Mouse (Mus musculus) midbrain, embryonic 10.5 days (tissue): ENCODE data around the gene Cd27. TPM values are rescaled to one million over a fixed set of nuclear protein-coding genes. Genes with fewer than 3 reads are reported as not detected.

Experiments used
- DNase-seq: peaks from one replicate; pipeline ENCODE4 v3.0.0-alpha.2; 2017; ENCODE audit warnings: low spot score
- H3K27ac ChIP-seq: fragments of 300-500 bp; sonication (generic); replicated peaks from 2 replicates; pipeline ENCODE4 v1.5.1; 2016; ENCODE audit warnings: mild to moderate bottlenecking
- H3K27me3 ChIP-seq: fragments of 300-500 bp; sonication (generic); 2 replicates; pipeline ENCODE4 v1.6.1; 2016; ENCODE audit warnings: low read depth, mild to moderate bottlenecking; ENCODE audit not compliant: poor library complexity, severe bottlenecking
- H3K36me3 ChIP-seq: fragments of 300-500 bp; sonication (generic); 2 replicates; pipeline ENCODE4 v1.6.1; 2016; ENCODE audit warnings: mild to moderate bottlenecking, moderate library complexity
- H3K4me1 ChIP-seq: fragments of 300-500 bp; sonication (generic); 2 replicates; pipeline ENCODE4 v1.6.1; 2016
- H3K4me3 ChIP-seq: fragments of 300-500 bp; sonication (generic); 2 replicates; pipeline ENCODE4 v1.5.1; 2016; ENCODE audit warnings: mild to moderate bottlenecking, moderate library complexity
- H3K9me3 ChIP-seq: fragments of 300-500 bp; sonication (generic); replicated peaks from 2 replicates; pipeline ENCODE4 v1.6.1; 2016; ENCODE audit warnings: mild to moderate bottlenecking
- WGBS: fragments of 180-500 bp; shearing (Covaris S2); methylation state at CpG from one replicate; pipeline ENCODE4 v1.1.7; 2016; 5-methylcytosine and 5-hydroxymethylcytosine counted together
- polyA plus RNA-seq: library from polyadenylated mRNA; unstranded; fragments of >200 nt; fragmentation: Nextera tagmentation; extraction: Ambion mirVana; gene quantifications from 2 replicates; pipeline ENCODE4 v1.2.1, GENCODE M21; 2016

The Cd27 gene
- polyA plus RNA-seq, 1 experiment from 2014 or later: 2.2 TPM

DNA sequence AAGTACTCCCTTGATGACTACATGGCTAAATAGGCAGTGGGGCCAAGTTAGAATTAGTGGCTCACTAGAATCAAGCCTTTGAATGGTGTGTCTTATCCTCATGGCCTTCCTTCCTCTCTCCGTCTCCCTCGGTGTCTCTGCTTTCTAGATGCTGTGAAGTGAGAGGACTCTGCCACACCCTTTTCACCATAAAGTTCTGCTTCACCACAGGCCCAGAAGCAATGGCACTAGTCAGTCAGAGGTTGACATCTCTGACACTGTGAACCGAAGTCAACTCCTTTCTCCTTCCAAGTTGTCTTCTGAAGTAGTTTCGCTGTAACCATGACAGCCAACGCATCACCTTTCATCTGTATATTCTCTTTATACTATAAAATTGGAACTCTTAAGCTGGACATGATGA lies 2.7 kb upstream of the Cd27 start:
- H3K27ac ChIP-seq: no peak overlapping the region
- H3K36me3 ChIP-seq: no peaks in the 10 kb centered on the region
- no peak for DNase-seq
- WGBS: 90% methylated on average over 5 of the region's 5 CpGs
- H3K4me1 ChIP-seq: peaks cover 9% of the 10 kb centered on the region
- no peaks in the 10 kb centered on the region for H3K9me3 ChIP-seq
- H3K27me3 ChIP-seq: no peaks in the 10 kb centered on the region
- no peak overlapping the region for H3K4me3 ChIP-seq

DNA sequence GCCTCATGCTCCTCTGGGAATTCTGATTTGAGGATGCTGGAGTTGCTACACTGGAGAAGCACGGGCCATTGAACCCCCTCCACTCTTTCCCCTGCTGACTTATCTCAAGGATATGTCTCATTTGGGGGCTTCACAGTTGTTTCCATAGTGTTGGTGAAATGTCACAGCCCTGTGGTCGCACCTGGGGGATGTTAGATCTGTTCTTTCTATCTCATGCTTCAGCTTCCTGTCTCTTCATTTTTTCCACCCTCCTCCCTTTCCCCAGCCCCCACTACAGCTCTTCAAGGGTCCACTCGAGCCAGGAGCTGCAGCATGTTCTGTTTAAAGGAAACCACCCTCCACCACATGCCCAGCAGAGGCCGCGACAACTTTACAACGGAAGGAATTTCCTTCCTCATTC lies 1.6 kb upstream of the Cd27 start:
- H3K4me3 ChIP-seq: no peak overlapping the region
- no peaks in the 10 kb centered on the region for H3K9me3 ChIP-seq
- peaks cover 20% of the 10 kb centered on the region for H3K4me1 ChIP-seq
- WGBS: 88% methylated on average over 6 of the region's 6 CpGs
- no peak for DNase-seq
- H3K36me3 ChIP-seq: no peaks in the 10 kb centered on the region
- no peak overlapping the region for H3K27ac ChIP-seq
- no peaks in the 10 kb centered on the region for H3K27me3 ChIP-seq

DNA sequence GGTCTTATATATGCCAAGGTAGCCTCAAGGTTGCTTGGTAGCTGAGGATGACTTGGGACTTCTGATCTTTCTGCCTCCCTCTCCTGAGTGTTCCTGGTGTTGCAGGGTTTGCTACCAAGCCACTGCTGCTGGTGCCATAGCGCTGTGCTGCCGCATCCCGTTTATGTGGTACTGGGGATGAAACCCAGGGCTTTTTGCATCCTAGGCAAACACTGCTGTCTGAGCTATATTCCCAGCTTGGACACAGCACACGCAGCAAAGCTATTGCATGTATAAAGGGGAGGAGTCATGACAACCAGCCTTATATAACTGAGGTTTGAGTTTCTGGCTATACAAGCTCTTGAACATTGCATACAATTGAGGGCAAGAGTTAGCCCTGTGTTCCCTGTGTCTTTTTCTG lies 611 bp upstream of the Cd27 start:
- no peak overlapping the region for H3K4me3 ChIP-seq
- no peaks in the 10 kb centered on the region for H3K9me3 ChIP-seq
- WGBS: 88% methylated on average over 4 of the region's 4 CpGs
- DNase-seq: no peak
- peaks cover 26% of the 10 kb centered on the region for H3K4me1 ChIP-seq
- no peaks in the 10 kb centered on the region for H3K27me3 ChIP-seq
- no peaks in the 10 kb centered on the region for H3K36me3 ChIP-seq
- no peak overlapping the region for H3K27ac ChIP-seq

DNA sequence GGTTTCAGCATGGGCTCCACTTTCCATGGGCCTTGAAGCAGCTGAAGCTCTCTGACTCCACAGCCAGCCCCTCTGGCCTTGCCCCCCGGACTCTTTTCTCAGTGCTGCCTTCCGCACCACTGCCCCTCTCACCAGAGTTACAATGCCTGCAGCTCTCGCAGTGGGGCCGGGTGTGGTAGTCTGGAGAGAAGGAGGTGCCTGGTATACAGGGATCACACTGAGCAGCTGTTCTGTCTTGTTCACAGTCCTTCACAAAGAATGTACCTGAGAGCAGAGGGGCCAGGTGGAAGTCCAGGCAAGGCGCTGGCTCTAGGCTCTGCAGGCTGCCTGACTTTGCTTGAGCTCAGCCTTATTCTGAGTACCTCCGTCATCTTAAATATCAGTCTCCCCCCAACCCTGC lies 469 bp downstream of the Cd27 start:
- Histone ChIP-seq H3K27ac (peak overlapping the region; percentile 34; the same call in 1 of the 2 replicates), H3K27me3 (no peaks in the 10 kb centered on the region), H3K4me1 (peaks cover 37% of the 10 kb centered on the region), H3K36me3 (no peaks in the 10 kb centered on the region), H3K4me3 (no peak overlapping the region), H3K9me3 (no peaks in the 10 kb centered on the region)
- no peak for DNase-seq
- 64% methylated on average over 6 of the region's 6 CpGs for WGBS

DNA sequence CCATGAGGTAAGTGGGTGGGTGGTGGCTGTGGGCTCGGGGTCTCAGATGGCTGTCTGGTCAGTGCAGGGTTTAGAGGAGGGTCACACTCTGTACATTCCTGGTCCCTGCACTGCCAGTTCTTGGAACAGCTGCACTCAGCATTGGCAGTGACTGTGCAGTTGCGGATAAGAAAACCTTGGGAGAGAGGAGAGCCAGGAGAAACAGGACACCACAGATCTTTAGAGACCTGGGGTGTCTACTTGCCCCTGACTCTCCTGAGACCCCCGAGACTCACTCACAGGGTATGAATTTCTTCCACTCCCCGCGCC lies 2.3 kb downstream of the Cd27 start:
- Histone ChIP-seq H3K4me1 (peaks cover 46% of the 10 kb centered on the region), H3K4me3 (no peak overlapping the region), H3K36me3 (no peaks in the 10 kb centered on the region), H3K27me3 (no peaks in the 10 kb centered on the region), H3K9me3 (no peaks in the 10 kb centered on the region), H3K27ac (no peak overlapping the region)
- WGBS: 79% methylated on average over 5 of the region's 5 CpGs
- DNase-seq: no peak

DNA sequence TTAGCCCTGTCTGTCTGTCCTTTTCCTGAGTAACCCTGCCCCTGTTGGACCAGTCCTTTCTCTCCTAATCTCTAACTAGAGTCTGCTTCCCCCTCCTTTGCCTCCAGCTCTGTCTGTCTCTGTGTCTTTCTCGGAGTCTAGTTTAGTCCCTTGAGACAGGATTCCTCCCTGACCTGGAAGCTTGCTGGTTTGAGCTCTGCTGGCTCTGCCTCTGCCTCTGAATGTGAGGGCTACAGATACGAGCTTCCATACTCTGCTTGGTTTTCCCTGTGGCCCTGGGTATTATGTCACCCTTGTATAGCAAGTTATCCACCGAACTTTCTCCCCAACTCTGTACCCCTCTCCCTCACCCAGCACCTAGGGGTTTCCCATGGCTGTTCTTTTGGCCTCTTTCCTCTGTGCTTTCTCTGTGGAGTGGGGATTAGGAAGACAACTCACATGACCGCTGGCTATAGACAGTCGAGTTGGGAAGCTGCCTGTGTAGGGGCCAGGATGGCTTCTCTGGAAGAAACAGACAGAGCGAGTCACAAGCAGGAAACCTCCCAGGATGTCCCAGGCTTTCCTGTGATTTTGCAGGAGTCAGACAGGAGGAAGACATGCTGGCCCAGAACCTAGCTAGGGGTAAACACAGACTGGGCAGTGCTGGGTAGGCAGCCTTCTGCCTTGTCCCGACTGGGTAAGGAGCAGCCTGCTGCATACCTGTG lies 2.8 kb downstream of the Cd27 start:
- Histone ChIP-seq H3K9me3 (no peaks in the 10 kb centered on the region), H3K4me3 (no peak overlapping the region), H3K27ac (no peak overlapping the region; the same call in 1 of the 2 replicates), H3K4me1 (peaks cover 46% of the 10 kb centered on the region), H3K27me3 (no peaks in the 10 kb centered on the region), H3K36me3 (no peaks in the 10 kb centered on the region)
- DNase-seq: no peak
- WGBS: 65% methylated on average over 7 of the region's 7 CpGs

DNA sequence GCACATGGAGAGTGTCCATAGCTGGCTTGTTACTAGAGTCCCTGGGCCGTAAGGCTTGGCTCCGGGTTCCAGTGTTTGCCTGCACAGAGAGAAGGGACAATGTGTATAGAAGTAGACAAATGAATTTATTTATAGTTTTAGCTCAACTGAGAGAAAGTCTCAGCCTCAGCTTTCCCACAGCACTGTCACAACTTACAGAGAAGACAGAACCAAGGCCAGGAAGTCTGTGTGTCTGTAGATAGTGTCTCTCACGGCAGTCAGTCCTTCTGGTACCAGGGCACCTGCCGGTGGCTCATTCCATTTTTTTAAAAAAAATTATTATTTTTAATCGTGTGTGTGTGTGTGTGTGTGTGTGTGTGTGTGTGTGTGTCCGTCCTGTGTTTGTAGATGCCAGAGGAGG lies 4.3 kb downstream of the Cd27 start:
- H3K4me1 ChIP-seq: peaks cover 46% of the 10 kb centered on the region
- H3K27me3 ChIP-seq: no peaks in the 10 kb centered on the region
- no peak overlapping the region for H3K4me3 ChIP-seq
- no peak overlapping the region for H3K27ac ChIP-seq
- H3K36me3 ChIP-seq: no peaks in the 10 kb centered on the region
- no peaks in the 10 kb centered on the region for H3K9me3 ChIP-seq
- WGBS: 86% methylated on average over 6 of the region's 6 CpGs
- no peak for DNase-seq

DNA sequence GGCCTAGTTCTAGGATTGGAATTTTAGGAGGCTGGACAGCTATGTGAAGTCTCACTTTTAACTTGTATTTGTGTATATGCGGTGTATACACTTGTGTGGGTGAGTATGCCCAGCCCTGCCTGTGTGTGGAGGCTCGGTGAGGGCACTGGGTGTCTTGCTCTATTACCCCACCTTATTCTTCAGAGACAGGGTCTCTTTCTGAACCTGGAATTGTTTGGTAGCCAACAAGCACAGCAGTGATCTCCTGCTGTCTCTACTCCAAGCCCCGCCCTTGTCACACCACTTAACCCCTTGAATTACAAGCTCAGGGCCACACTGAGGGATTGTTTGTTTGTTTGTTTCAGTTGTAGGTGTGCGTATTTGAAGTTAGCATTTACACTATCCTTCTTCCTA lies 4.8 kb downstream of the Cd27 start:
- DNase-seq: no peak
- H3K36me3 ChIP-seq: no peaks in the 10 kb centered on the region
- H3K9me3 ChIP-seq: no peaks in the 10 kb centered on the region
- peak overlapping the region; percentile 59 for H3K4me3 ChIP-seq
- WGBS: 69% methylated on average over 4 of the region's 4 CpGs
- peaks cover 46% of the 10 kb centered on the region for H3K4me1 ChIP-seq
- 0 out of 2 replicates have a peak overlapping the region, but pooled peaks have one; percentile 81 for H3K27ac ChIP-seq
- no peaks in the 10 kb centered on the region for H3K27me3 ChIP-seq

DNA sequence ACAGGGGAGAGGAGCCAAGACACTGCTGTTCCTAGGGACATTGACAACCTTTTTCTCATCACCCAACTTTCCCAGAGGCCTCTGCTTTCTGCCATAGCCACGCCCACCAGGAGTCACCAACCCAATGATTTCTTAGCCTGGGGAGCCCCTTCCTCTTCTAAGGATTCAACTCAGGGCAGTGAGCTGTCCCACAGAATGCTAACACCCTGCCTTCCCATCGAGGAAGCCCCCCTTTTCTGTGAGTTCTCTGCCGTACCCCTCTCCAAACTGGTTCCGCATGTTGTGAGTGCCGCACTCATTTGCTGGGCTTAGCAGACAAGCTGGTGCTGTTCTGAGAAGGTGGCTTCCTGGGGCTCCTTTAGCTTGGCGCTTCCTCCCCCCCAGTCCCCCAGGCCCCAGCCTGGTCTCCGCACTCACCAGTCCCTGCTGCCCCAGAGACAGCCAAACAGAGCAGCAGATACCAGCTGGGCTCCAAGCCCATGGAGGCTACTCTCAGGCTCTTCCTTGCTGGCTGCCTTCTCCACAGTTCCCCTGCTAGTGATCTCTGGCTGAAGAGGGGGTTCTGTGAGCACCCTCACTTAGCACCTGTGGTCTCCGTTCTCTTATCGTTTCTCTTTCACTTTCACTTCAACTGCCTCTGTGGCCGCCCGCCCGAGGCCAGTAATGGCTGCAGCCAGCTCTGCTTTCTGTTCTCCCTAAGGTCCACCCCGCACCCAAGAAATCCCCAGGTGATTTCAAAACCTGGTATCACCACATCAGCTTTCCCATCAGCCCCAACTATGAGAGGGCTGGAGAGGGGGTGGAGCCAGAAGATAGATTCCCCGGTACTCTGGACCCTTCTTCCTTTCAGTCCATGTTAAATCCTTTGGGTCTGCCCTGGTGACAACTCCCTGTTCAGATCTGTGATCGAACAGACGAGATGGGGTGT lies 5.4 kb downstream of the Cd27 start, which contains the start of gene Tapbpl:
Gene Tapbpl, minus strand, starts transcription at position 744 of the 928 bp plus-strand sequence.
- H3K4me1 ChIP-seq: peaks cover 40% of the 10 kb centered on the region
- peak; percentile 44 for DNase-seq
- H3K36me3 ChIP-seq: no peaks in the 10 kb centered on the region
- H3K4me3 ChIP-seq: peak within 1 kb of the TSS; percentile 59
- WGBS: 8% methylated on average over 16 of the region's 16 CpGs
- no peaks in the 10 kb centered on the region for H3K9me3 ChIP-seq
- H3K27ac ChIP-seq: peak within 1 kb of the TSS; percentile 81
- H3K27me3 ChIP-seq: no peaks in the 10 kb centered on the region

DNA sequence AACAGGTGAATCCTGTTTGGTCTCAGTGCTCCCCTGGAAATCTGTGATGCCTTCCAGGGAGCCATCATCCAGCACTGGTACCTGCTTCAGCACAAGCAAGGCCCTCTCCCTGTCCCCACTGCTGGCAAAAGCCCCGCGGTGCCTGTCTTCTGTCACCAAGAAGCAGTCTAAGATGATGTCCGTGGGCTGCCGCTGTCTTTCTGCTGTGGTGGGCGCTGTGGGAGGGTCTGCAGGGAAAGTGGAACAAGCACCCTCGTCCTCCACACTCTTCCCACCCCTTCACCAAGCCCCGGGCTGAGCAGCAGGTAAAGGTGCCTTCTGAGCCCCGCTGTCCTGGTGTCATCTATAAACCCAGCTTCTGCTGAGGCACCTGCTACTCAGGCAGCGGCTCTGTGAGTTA lies 6.2 kb downstream of the Cd27 start:
- peak overlapping the region; percentile 47; the same call in 1 of the 2 replicates for H3K27ac ChIP-seq
- H3K27me3 ChIP-seq: no peaks in the 10 kb centered on the region
- 69% methylated on average over 9 of the region's 9 CpGs for WGBS
- no peaks in the 10 kb centered on the region for H3K9me3 ChIP-seq
- H3K36me3 ChIP-seq: no peaks in the 10 kb centered on the region
- DNase-seq: no peak
- peaks cover 37% of the 10 kb centered on the region for H3K4me1 ChIP-seq
- no peak overlapping the region for H3K4me3 ChIP-seq

DNA sequence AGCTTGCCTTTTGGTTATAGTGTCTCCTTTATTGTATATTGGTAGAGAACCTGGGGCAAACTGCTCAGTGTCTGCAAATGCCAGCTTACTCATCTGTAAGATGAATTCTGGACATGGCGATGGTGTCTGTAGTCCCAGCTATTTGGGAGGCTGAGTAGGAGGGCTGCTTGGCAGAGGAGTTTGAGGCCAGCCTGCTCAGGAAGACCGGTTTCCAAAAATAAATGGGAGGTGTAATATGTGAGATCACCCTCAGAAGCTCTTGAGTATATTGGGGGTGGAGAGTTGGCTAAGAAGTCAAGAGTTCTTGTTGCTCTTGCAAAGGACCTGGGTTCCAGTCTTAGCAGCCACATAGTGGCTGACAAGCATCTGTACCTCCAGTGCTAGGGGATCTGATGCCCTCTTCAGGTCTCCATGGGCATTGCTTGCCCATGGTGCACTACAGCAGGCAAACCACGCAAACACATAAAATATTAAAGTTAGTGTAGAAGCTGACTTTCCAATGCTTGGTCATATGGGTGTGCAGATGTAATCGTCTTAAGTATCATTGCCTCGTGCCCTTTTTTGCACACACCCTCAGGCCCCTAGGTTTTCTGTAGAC lies 11.2 kb downstream of the Cd27 start:
- H3K4me3 ChIP-seq: no peak overlapping the region
- 0 out of 2 replicates have a peak, but pooled peaks cover 5% of the 10 kb centered on the region for H3K36me3 ChIP-seq
- H3K9me3 ChIP-seq: no peaks in the 10 kb centered on the region
- no peaks in the 10 kb centered on the region for H3K27me3 ChIP-seq
- DNase-seq: no peak
- 77% methylated on average over 5 of the region's 5 CpGs for WGBS
- peaks cover 2% of the 10 kb centered on the region for H3K4me1 ChIP-seq
- no peak overlapping the region for H3K27ac ChIP-seq

DNA sequence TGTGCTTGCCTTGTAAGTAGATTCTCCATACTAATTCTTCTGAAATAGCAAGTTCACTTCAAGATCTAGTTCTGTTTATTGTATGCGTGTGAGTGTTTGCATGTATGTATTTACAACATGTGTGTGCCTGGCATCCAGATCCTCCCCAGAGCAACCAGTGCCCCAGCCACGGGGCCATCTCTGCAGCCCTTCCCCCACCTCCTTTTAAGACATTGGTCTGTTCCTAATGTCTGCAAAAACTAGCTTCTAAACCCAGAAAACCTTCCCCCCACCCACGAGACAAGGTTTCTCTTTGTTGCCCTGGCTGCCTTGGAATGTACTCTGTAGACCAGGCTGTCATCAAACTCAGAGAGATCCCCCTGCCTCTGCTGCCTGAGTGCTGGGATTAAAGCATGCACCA lies 14.2 kb downstream of the Cd27 start:
- Histone ChIP-seq H3K36me3 (peaks cover 11% of the 10 kb centered on the region; the same call in 1 of the 2 replicates), H3K4me3 (no peak overlapping the region), H3K9me3 (no peaks in the 10 kb centered on the region), H3K4me1 (0 out of 2 replicates have a peak, but pooled peaks cover 2% of the 10 kb centered on the region), H3K27me3 (no peaks in the 10 kb centered on the region), H3K27ac (no peak overlapping the region)
- 88% methylated on average over 3 of the region's 3 CpGs for WGBS
- no peak for DNase-seq
